Mouse (Mus musculus) cerebellum, adult 9-11 months (tissue): ENCODE results near the gene Taf9b.
"Not testable (repeated sequence)": the region's sequence is repeated elsewhere in the genome, so short reads cannot be mapped to it uniquely, and the experiment has no call there.

Experiments
- DNase-seq: peaks from one replicate; pipeline ENCODE4 v3.0.0; 2022

Gene Taf9b

GRCm38 (mm10) chrX:106221058-106221457, at the start of gene Taf9b:
Gene Taf9b, minus strand, starts transcription at chrX:106221158.
- DNase-seq: no peak

- no peak for DNase-seq
These were observed 34.3 kb upstream of the Taf9b start, which contains the start of gene Fnd3c2 for GRCm38 (mm10) chrX:106255276-106255675. Gene Fnd3c2, minus strand, starts transcription at chrX:106255376.

GRCm38 (mm10) chrX:106219171-106220032, 1.6 kb downstream of the Taf9b start:
- peak; percentile 88 for DNase-seq

- no peak for DNase-seq
These were observed 11.9 kb downstream of the Taf9b start for GRCm38 (mm10) chrX:106209100-106209499.

GRCm38 (mm10) chrX:106198904-106199303, 22.1 kb downstream of the Taf9b start:
- DNase-seq: no peak

GRCm38 (mm10) chrX:106197308-106197707, 23.6 kb downstream of the Taf9b start:
- DNase-seq: no peak

GRCm38 (mm10) chrX:106194361-106194760, 26.6 kb downstream of the Taf9b start:
- not testable (repeated sequence) for DNase-seq

GRCm38 (mm10) chrX:106190091-106190490, 30.9 kb downstream of the Taf9b start:
- no peak for DNase-seq

- DNase-seq: no peak
These were observed 31.6 kb downstream of the Taf9b start for GRCm38 (mm10) chrX:106189356-106189755.

GRCm38 (mm10) chrX:106187737-106188136, 33.2 kb downstream of the Taf9b start:
- peak; percentile 53 for DNase-seq

- DNase-seq: peak; percentile 98
These were observed 34.0 kb downstream of the Taf9b start, which contains the start of gene Pgk1 for GRCm38 (mm10) chrX:106186713-106187649. Gene Pgk1, plus strand, starts transcription at chrX:106187100.

GRCm38 (mm10) chrX:106185706-106186105, 35.3 kb downstream of the Taf9b start:
- DNase-seq: no peak

GRCm38 (mm10) chrX:106184279-106184678, 36.7 kb downstream of the Taf9b start:
- no peak for DNase-seq

- DNase-seq: no peak
These were observed 44.6 kb downstream of the Taf9b start for GRCm38 (mm10) chrX:106176331-106176730.

- no peak for DNase-seq
These were observed 49.2 kb downstream of the Taf9b start for GRCm38 (mm10) chrX:106171853-106172154.

GRCm38 (mm10) chrX:106171106-106171852, 49.7 kb downstream of the Taf9b start:
- peak; percentile 63 for DNase-seq

GRCm38 (mm10) chrX:106165089-106165488, 55.9 kb downstream of the Taf9b start:
- DNase-seq: no peak

- DNase-seq: no peak
These were observed 56.4 kb downstream of the Taf9b start for GRCm38 (mm10) chrX:106164555-106164954.

- DNase-seq: no peak
These were observed 57.0 kb downstream of the Taf9b start for GRCm38 (mm10) chrX:106163995-106164394.
